Mouse (Mus musculus): ENCODE measurements around the gene Dscam.

DNA sequence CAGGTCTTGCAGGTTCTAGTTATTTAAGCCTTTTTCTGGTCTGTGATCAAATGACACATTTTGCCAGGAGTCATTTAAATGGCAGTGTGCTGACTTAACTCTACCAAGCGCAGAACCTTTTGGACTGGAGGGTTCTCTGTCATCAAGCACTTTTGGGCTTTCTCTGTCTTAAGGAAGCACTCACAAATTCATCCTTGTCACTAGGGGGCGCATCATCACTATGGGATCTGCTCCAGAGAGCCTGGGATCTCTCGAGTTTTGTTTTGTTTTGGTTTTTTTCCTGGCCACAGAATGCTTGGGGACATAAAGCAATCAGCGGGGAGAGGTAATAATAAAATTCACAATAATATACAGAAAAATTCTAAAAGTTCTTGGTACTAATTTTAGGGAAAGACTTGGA, 486.0 kb downstream of the Dscam start:
- no peak for TF ChIP-seq POLR2A (IDR thresholded peaks at IDR 0.05; ENCODE audit: extremely low read depth, insufficient read depth, low read length)
- TF ChIP-seq CTCF (IDR thresholded peaks at IDR 0.05; ENCODE audit: low read depth, low read length): peak; percentile 48
